Mouse (Mus musculus) heart, adult 11 months (tissue): Measurements from ENCODE around the gene Cntnap1.

ENCODE experiments used
- DNase-seq: peaks from one replicate; pipeline ENCODE4 v3.0.0; 2022

Gene Cntnap1

GRCm38 (mm10) chr11:101186526-101187247 is 16.4 kb downstream of the Cntnap1 start:
- peak; percentile 90 for DNase-seq

- no peak for DNase-seq
Measured at GRCm38 (mm10) chr11:101187541-101187940, 17.2 kb downstream of the Cntnap1 start.

GRCm38 (mm10) chr11:101188166-101188805 is 18.0 kb downstream of the Cntnap1 start:
- peak; percentile 93 for DNase-seq

GRCm38 (mm10) chr11:101189495-101190180 is 19.3 kb downstream of the Cntnap1 start:
- DNase-seq, result peak; percentile 99

- DNase-seq, result peak; percentile 92
Measured at GRCm38 (mm10) chr11:101190181-101190912, 20.0 kb downstream of the Cntnap1 start.

- peak; percentile 94 for DNase-seq
Measured at GRCm38 (mm10) chr11:101190913-101191907, 20.9 kb downstream of the Cntnap1 start.

GRCm38 (mm10) chr11:101191919-101192470 is 21.7 kb downstream of the Cntnap1 start:
- peak; percentile 91 for DNase-seq

GRCm38 (mm10) chr11:101192646-101193045 is 22.3 kb downstream of the Cntnap1 start:
- DNase-seq, result peak; percentile 89

- no peak for DNase-seq
Measured at GRCm38 (mm10) chr11:101193076-101193475, 22.8 kb downstream of the Cntnap1 start.

GRCm38 (mm10) chr11:101194137-101194536 is 23.8 kb downstream of the Cntnap1 start:
- peak; percentile 89 for DNase-seq

GRCm38 (mm10) chr11:101194643-101195042 is 24.3 kb downstream of the Cntnap1 start:
- peak; percentile 66 for DNase-seq

GRCm38 (mm10) chr11:101195101-101195500 is 24.8 kb downstream of the Cntnap1 start:
- peak; percentile 85 for DNase-seq

- DNase-seq, result peak; percentile 93
Measured at GRCm38 (mm10) chr11:101195571-101195970, 25.2 kb downstream of the Cntnap1 start.

- peak; percentile 87 for DNase-seq
Measured at GRCm38 (mm10) chr11:101196175-101196574, 25.9 kb downstream of the Cntnap1 start.

GRCm38 (mm10) chr11:101199555-101199954 is 29.2 kb downstream of the Cntnap1 start:
- peak; percentile 75 for DNase-seq

GRCm38 (mm10) chr11:101200986-101201385 is 30.7 kb downstream of the Cntnap1 start:
- peak; percentile 87 for DNase-seq

- peak; percentile 89 for DNase-seq
Measured at GRCm38 (mm10) chr11:101211970-101212369, 41.6 kb downstream of the Cntnap1 start.

- no peak for DNase-seq
Measured at GRCm38 (mm10) chr11:101216936-101217335, 46.6 kb downstream of the Cntnap1 start.

GRCm38 (mm10) chr11:101218436-101219055 is 48.2 kb downstream of the Cntnap1 start:
- DNase-seq, result no peak

GRCm38 (mm10) chr11:101220853-101221252 is 50.5 kb downstream of the Cntnap1 start:
- no peak for DNase-seq
